Mouse (Mus musculus) neutrophil, adult 5-6 weeks (primary cell): ENCODE measurements around the gene Zmym1. TPM values are rescaled to one million over a fixed set of nuclear protein-coding genes. Genes with fewer than 3 reads are reported as not detected.
"Not testable (repeated sequence)": the region's sequence is repeated elsewhere in the genome, so short reads cannot be mapped to it uniquely, and the experiment has no call there.

Source experiments
- ATAC-seq: fragments of 151-379, 151-347 bp; 2 replicates; pipeline ENCODE4 v1.8.0; 2017; ENCODE audit warnings: mild to moderate bottlenecking, moderate TSS enrichment; ENCODE audit not compliant: insufficient number of reproducible peaks, poor library complexity, low FRiP score, severe bottlenecking; ENCODE audit errors: extremely low read depth
- total RNA-seq: library from RNA; stranded (forward); fragments of 200-1000 nt; gene quantifications from 2 replicates; pipeline ENCODE4 v1.2.3, GENCODE M21; 2017

Zmym1 gene
- total RNA-seq, 1 experiment from 2014 or later, result 18.7 TPM

DNA sequence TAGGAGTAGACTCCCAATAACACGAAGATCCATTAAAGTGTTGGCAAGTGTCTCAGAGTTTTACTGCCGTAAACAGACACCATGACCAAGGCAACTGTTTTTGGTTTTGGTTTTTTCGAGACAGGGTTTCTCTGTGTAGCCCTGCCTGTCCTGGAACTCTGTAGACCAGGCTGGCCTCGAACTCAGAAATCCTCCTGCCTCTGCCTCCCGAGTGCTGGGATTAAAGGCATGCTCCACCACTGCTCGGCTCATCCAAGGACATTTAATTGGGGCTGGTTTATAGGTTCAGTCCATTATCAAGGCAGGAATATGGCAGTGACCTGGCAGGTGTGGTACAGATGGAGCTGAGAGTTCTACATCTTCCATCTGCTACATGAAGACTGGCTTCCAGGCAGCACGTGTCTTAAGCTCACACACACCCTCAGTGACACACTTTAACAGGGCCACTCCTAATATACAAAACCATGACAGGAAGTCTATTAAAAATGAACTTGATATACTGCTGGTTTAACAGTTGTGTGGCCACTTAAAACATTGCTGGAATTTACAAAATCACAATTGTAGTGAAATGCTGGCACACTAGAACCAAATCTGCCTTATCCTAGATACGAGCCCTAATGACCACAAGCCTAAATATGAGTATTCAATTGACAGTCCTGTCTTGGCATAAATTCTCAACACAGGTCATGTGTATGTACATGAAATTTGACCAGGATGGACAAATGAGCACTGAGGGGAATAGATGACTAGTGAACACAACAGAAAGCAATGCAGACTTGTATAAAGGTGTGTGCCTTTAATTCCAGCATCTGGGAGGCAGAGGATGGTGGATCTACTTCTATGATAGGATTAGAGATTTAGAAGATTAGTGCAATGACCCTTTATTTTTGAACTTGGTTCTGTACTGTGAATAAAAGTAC, 22.8 kb downstream of the Zmym1 start:
- ATAC-seq, result no peak

DNA sequence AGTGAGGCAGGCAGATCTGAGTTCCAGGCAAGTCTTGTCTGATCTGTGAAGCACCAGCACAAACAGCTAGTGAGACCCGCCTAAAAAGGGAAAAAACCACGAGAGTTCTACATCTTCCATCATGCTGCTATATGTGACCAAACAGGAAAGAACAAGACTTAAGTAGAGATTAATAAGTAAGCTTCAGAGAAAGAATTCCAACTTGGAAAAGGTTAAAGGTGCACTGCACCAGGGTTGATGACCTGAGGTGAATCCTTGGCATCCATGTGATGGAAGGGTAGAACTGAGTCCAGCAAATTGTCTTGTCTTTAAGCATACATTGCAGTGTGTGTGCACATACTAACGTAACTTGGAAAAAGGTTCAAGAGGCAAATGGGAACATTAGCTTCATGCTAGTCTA, 23.8 kb downstream of the Zmym1 start:
- no peak for ATAC-seq

DNA sequence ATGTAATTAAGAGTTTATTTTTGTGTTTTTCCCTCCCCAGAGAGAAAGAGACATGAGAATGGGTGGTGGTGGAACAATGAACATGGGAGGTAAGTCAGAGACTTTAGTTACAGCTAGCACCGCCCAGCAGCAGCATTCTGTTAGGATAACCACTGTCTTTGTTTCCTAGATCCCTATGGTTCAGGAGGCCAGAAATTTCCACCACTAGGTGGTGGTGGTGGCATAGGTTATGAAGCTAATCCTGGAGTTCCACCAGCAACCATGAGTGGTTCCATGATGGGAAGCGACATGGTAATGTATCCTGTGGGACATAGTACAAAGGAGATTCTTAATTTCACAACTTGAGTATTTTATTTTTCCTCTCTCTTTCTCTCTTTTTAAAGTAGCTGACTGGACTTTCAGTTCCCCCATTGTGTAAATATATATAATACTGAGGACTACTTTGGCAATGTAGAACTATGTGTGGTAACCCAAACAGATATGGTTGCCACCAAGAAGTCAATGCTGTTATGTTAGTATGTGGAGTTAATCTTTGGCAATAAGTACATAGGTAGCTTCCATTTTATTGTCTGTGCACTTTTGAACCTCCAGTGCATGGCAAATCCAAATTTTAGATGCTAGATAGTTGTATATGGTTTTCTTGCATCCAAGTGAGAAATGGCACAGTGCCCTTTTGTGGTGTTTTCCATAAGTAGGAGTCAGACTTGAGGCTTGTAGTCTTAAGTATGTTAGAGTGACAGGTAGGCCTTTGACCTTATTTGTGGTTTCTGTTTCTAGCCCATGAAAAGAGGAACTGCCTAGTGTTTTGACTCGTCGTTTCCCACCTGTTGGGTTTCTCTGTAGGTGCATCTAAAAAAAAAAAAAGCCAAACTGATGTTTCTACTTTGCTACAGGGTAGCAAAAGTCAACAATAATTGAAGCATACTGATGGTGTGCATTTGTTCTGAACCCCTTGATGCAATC, 33.4 kb downstream of the Zmym1 start:
- peak; percentile 63 for ATAC-seq

DNA sequence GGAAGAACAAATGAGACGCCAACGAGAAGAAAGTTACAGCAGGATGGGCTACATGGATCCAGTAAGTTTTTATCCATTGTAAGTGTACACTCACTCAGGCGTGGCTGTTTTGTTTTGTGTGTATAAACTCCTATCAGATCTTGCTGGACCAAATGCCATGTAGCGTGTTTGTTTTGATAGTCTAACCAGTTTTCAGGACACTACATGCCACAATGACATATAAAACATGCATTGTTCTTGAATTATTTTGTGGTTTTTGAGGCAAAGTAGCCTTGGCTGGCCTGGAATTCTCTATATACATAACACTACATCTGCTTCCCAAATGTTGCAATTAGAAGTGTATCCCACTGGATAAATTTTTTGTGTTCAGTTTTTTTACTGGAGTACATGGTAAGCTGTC, 34.1 kb downstream of the Zmym1 start:
- ATAC-seq, result no peak

DNA sequence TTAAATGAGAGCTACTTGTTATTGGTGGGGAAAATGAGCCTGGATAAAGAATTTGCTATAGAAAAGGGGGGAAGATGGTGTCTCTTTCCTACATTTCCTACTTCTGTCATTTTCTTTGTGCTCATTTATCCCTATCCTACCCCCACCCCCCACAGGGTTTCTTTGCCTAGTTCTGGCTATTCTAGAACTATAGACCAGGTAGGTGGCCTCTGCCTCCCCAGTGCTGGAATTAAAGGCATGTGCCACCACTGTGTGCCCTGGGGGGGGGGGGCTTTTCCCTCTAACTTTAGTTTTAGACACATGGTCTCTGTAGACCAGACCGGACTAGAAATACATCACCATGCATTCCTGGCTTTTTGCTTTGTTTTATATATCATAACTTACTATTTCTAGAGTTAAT, 36.7 kb downstream of the Zmym1 start:
- no peak for ATAC-seq

DNA sequence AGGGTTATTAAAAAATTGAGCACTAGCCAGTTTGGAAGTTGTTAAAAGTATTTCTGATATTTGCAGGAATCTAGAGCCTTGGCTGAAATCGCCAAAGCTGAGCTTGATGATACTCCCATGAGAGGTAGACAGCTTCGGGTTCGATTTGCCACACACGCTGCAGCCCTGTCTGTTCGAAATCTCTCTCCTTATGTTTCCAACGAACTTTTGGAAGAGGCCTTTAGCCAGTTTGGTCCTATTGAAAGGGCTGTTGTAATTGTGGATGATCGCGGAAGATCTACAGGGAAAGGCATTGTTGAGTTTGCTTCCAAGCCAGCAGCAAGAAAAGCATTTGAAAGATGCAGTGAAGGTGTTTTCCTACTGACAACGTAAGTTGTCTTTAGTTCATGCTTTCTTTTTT, 37.8 kb downstream of the Zmym1 start:
- ATAC-seq, result no peak

DNA sequence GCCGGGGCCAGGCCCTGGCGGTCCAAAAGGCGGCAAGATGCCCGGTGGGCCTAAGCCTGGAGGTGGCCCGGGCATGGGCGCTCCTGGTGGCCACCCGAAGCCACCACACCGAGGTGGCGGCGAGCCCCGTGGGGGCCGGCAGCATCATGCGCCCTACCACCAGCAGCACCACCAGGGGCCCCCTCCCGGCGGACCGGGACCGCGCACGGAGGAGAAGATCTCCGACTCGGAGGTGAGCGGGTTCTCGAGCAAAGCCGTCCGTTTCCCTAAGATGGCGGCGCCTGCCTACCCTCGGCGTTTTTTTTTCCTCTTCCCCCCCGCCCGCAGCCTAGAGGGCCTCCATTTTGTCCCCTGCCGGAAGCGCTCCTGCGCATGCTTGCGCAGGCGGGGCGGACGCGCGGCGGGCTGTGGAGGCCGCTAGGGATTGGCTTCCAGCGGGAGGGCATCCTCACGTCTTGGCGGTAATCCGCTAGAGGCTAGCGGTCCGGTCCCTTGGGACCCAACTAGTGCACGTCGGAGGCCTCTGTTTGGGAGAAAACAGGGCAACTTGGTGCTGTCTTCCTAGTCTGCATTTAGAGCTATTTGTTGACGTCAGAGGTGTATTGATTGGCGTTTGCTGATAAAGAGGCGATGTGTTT, 38.8 kb downstream of the Zmym1 start:
- ATAC-seq, result peak; percentile 44

DNA sequence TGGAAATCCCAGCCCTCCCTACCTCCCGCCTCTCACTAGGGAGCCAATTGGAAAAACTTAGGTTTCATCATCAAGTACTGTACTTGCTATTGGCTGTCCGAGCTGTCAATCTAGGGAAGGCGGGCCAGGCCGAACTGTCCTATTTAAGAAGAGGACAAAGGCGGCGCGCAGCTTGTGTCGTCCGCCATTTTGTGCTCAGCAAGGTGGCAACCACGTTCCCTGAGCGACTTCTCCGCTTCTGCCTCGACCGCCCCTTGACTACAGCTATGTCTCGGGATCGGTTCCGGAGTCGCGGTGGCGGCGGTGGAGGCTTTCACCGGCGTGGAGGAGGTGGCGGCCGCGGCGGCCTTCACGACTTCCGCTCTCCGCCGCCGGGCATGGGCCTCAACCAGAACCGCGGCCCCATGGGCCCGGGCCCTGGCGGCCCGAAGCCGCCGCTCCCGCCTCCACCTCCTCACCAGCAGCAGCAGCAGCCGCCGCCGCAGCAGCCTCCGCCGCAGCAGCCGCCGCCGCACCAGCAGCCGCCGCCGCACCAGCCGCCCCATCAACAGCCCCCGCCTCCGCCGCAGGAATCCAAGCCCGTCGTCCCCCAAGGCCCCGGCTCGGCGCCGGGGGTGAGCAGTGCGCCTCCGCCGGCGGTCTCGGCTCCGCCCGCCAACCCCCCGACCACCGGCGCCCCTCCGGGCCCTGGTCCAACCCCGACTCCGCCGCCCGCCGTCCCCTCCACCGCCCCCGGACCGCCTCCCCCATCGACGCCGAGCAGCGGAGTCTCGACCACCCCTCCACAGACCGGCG, 39.6 kb downstream of the Zmym1 start, which contains the start of gene Sfpq:
Gene Sfpq, plus strand, starts transcription at position 174 of the 795 bp plus-strand sequence.
- peak; percentile 93 for ATAC-seq

DNA sequence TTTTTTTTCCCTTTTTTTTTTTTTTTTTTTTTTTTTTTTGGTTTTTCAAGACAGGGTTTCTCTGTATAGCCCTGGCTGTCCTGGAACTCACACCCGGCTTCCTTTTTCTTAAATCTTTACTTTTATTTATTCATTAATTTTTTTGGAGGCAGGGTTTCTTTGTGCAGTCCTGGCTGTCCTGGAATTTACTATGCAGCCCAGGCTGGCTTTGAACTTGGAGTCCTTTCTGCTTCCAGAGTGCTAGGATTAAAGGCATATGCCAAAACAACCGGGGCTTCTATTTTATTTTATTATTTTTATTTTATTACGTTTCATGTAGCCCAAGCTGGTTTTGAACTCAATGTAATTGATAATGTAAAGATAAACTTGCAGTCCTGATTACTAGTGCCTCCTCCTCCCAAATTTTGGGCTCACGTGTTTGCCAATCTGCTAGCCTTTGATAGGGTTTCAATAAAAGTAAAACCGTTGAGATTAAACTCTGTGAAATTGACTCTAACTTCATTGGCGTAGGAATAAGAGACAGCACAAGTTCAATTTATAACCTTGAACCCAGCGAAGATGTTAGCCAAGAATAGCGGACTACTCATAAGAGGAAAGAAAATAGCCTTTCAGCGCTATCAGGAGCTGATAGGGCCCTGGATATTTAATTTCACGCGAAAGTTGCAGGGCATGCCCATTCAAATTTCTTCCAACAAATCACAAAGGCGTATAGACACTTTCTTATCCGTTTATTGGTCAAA, 40.4 kb downstream of the Zmym1 start:
- ATAC-seq, result no peak

DNA sequence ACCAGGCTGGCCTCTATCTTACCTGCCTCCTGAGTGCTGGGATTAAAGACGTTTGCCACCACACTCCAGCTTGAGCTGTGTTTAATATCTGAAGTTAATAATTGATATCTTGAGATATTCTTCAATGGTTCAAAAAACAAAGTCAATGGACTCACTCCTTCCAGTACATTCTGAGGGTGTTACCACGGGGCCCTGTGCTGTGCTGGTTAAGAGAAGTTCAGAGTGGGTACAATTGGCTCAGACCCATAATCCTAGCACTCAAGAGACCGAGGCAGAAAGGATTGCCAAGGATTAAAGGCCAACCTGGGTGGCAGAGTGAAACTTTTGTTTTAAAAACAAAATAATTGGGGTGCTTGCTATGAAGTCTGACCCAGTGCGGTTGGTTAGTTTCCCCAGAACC, 44.6 kb downstream of the Zmym1 start:
- ATAC-seq, result no peak

DNA sequence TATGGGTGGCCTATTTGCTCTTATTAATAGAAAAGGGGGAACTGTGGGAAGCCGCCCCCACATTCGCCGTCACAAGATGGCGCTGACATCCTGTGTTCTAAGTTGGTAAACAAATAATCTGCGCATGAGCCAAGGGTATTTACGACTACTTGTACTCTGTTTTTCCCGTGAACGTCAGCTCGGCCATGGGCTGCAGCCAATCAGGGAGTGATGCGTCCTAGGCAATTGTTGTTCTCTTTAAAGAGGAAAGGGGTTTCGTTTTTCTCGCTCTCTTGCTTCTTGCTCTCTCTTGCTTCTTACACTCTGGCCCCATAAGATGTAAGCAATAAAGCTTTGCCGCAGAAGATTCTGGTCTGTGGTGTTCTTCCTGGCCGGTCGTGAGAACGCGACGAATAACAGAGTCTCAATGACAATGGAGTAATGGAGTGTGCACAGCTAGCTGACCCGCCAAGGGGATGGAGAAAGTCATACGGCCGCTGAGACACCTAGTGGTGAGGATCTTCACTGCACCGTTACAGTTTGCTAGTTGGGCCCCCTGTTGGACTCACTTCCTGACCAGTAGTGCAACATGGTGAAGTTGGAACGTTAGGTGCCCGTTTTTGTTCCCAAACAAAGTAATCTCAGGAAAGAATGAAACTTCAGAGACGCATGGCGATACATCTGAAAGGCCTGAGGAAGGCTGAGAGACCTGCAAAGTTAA, 45.5 kb downstream of the Zmym1 start:
- ATAC-seq, result peak; percentile 100

DNA sequence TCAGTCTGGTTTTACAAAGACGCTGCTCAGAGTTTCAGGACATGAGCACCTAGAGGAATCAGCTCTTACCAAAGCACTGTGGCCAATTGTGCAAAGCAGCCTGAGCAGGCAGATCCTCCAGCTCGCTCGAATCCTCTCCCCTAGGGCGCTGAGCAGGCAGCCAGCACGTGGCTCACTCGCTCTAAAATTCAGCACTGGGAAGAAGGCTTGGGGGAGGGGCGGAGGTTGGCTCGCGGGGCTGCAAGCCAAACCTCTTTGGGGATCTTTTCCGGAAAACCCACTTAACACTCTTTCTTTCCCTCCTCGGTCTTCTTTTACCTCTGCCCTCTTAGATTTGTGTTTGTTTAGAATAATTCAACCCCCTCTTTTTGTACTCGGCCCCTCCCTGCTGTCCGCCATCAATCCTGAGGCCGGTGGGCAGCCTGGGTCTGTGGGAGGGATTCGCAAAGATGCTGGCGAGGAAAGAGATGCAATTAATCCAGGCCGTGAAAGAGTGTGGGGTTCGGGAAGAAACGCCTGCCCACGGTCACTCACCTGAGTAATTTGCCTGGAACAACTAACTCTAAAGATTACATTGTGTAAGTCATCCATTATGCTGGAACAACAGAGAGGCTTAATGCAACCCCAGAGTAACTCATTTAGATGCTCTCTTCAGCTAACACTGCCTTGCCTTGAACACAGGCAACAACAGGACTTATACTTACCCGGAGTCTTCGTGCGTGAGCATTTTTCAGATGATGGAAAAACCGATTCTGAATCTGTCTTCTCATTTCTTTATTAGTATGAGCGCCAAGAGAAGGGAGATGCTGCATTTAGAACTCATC, 55.6 kb downstream of the Zmym1 start:
- ATAC-seq, result no peak

DNA sequence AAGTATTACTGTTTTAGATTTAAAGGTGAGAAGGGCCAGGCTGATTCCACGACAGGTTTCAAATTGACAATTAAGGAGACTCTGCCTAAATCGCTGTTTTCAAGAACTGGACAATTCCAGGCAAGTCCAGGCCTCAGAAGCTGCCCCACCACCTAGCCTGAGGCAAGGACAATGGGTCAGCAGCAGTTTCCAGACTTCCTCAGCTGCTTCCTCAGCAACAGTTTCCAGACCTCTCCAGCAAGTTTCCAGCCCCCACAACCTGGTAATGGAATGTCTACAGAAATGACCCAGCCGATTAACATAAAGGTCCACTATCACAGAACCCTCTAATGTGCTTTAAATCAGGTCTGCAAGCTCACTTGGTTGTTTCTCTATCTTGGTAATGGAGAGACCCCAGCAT, 56.6 kb downstream of the Zmym1 start:
- ATAC-seq, result no peak

DNA sequence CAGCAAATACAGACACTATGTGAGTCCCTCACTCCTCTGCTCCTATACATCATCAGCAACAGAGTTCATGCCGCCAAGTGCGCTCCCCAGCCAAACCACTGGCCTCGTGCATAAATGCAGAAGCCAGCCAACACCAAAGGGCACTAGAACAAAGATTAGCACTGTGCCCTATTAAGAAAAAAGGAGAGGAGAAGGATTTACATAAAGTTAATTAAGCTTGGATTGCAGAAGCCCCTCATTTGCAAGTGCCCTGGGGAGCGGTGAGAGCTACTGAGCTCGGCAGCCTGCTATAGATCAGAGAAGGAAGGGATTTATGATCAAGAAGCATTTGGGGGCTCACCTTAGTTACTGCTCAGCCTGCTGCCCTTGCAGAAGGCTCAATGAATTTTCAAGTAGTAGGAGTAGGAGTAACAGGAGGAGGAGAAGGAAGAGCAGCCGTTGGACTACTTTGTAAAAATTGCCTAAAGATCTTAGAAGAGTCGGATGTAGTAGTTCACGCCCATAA, 60.3 kb downstream of the Zmym1 start:
- no peak for ATAC-seq

DNA sequence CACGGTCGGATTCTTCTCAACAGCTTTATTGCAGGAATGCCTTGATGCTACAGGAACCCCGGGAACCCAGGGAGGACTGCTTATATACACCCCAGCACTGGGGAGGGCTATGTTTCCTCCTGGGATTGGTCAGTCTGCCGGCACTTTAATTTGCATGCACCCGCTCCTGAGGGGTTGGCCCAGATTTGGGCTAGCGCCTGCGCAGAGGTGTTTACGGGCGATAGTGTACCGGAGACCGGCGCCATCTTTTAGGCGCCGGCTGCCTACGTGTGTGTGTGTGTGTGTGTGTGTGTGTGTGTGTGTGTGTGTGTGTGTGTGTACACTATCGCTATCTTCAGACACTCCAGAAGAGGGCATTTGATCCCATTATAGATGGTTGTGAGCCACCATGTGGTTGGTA, 61.6 kb downstream of the Zmym1 start:
- ATAC-seq, result not testable (repeated sequence)
